ENCODE assay signal across 11 mouse cellular contexts in the genomic region with DNA sequence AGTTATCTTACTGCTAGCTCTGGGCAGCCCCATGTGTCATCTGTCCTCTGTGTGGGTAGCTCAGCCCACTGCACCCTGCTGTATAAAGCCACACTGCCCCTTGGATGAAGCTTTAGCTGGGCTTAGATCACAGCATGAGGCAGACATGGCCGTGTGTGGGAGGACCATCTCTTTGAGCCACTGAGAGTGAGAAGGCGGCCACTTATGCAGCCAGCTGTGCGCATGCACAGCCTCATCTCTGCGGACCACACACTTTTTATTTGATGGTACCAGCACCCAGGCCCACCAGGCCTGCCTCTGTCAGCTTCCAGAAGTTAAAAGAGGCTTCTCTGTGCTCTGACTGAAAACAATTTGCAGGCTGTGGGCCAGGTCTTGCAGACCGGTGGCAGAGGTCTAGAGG.
DNase-seq lines count a peak whose midpoint lies in the region; ATAC-seq and TF ChIP-seq lines count a peak whose summit lies in the region.
"Had no signal": no experiment of that assay in that cellular context is flagged by ENCODE, and none has a peak within 500 bp of the region (broad histone marks: within the 10 kb centered on the region; RNA-seq: fewer than 3 reads in every experiment).

No protein-coding gene starts in this region.

- H3K36me3 ChIP-seq in heart, postnatal 0 days (replicated peaks; ENCODE audit: control insufficient read depth, insufficient read depth, low read length) = no peaks in the 10 kb centered on the region
- no peaks in the 10 kb centered on the region for H3K36me3 ChIP-seq in embryonic facial prominence, embryonic 14.5 days (ENCODE audit: control insufficient read depth, insufficient read depth, low read length)
- no peaks in the 10 kb centered on the region for H3K36me3 ChIP-seq in hindbrain, embryonic 14.5 days (replicated peaks; ENCODE audit: control insufficient read depth, insufficient read depth)
- no peaks in the 10 kb centered on the region for H3K36me3 ChIP-seq in midbrain, embryonic 15.5 days (replicated peaks)
- no peaks in the 10 kb centered on the region for H3K36me3 ChIP-seq in neural tube, embryonic 15.5 days
- H3K36me3 ChIP-seq: limb, embryonic 12.5 days had no signal

- H3K9me3 ChIP-seq in heart, postnatal 0 days (replicated peaks; ENCODE audit: control insufficient read depth, low read length) = no peaks in the 10 kb centered on the region
- no peaks in the 10 kb centered on the region for H3K9me3 ChIP-seq in embryonic facial prominence, embryonic 14.5 days (ENCODE audit: control insufficient read depth, low read length)
- H3K9me3 ChIP-seq in hindbrain, embryonic 14.5 days (ENCODE audit: control insufficient read depth, low read length) = no peaks in the 10 kb centered on the region
- H3K9me3 ChIP-seq in midbrain, embryonic 15.5 days = no peaks in the 10 kb centered on the region
- H3K9me3 ChIP-seq in neural tube, embryonic 15.5 days (replicated peaks) = no peaks in the 10 kb centered on the region
- H3K9me3 ChIP-seq: limb, embryonic 12.5 days had no signal

- H3K27me3 ChIP-seq in heart, postnatal 0 days (ENCODE audit: control insufficient read depth, insufficient read depth, low read length) = no peaks in the 10 kb centered on the region
- no peaks in the 10 kb centered on the region for H3K27me3 ChIP-seq in embryonic facial prominence, embryonic 14.5 days (replicated peaks; ENCODE audit: control insufficient read depth, insufficient read depth, low read length)
- H3K27me3 ChIP-seq in hindbrain, embryonic 14.5 days (ENCODE audit: control insufficient read depth, insufficient read depth, low read length) = no peaks in the 10 kb centered on the region
- no peaks in the 10 kb centered on the region for H3K27me3 ChIP-seq in midbrain, embryonic 15.5 days (replicated peaks)
- no peaks in the 10 kb centered on the region for H3K27me3 ChIP-seq in neural tube, embryonic 15.5 days (replicated peaks)

- H3K4me1 ChIP-seq in heart, postnatal 0 days (ENCODE audit: control insufficient read depth, insufficient read depth) = peaks cover 13% of the 10 kb centered on the region
- peaks cover 9% of the 10 kb centered on the region for H3K4me1 ChIP-seq in embryonic facial prominence, embryonic 14.5 days (ENCODE audit: control insufficient read depth, insufficient read depth, low read length)
- H3K4me1 ChIP-seq in hindbrain, embryonic 14.5 days (replicated peaks; ENCODE audit: control insufficient read depth, insufficient read depth, low read length) = peaks cover 3% of the 10 kb centered on the region; the same call in 1 of the 2 replicates
- H3K4me1 ChIP-seq in midbrain, embryonic 15.5 days = peaks cover 19% of the 10 kb centered on the region
- no peaks in the 10 kb centered on the region for H3K4me1 ChIP-seq in neural tube, embryonic 15.5 days

- H3K27ac ChIP-seq in heart, postnatal 0 days (ENCODE audit: low read depth) = peak overlapping the region; percentile 16; the same call in 1 of the 2 replicates
- no peak overlapping the region for H3K27ac ChIP-seq in embryonic facial prominence, embryonic 14.5 days (replicated peaks; ENCODE audit: low read depth, low read length)
- H3K27ac ChIP-seq in hindbrain, embryonic 14.5 days = no peak overlapping the region
- 0 out of 2 replicates have a peak overlapping the region, but pooled peaks have one; percentile 18 for H3K27ac ChIP-seq in midbrain, embryonic 15.5 days
- no peak overlapping the region for H3K27ac ChIP-seq in neural tube, embryonic 15.5 days (replicated peaks)
- H3K27ac ChIP-seq: limb, embryonic 12.5 days had no signal

- H3K4me2 ChIP-seq in heart, postnatal 0 days (ENCODE audit: low read depth, low read length) = no peak overlapping the region
- peak overlapping the region; percentile 4; the same call in 1 of the 2 replicates for H3K4me2 ChIP-seq in embryonic facial prominence, embryonic 14.5 days (ENCODE audit: low read depth, low read length)
- peak overlapping the region; percentile 16; the same call in 1 of the 2 replicates for H3K4me2 ChIP-seq in hindbrain, embryonic 14.5 days (replicated peaks)
- 0 out of 2 replicates have a peak overlapping the region, but pooled peaks have one; percentile 3 for H3K4me2 ChIP-seq in midbrain, embryonic 15.5 days
- no peak overlapping the region for H3K4me2 ChIP-seq in neural tube, embryonic 15.5 days
- H3K4me2 ChIP-seq: limb, embryonic 12.5 days had no signal

- TF ChIP-seq EP300 in heart, postnatal 0 days (IDR thresholded peaks at IDR 0.05; ENCODE audit: low read depth) = no peak

- no peak for DNase-seq in heart, postnatal 0 days (ENCODE audit: low spot score)
- no peak for DNase-seq in heart, adult 18-20 months
- no peak for DNase-seq in embryonic facial prominence, embryonic 14.5 days (ENCODE audit: low spot score)
- DNase-seq in hindbrain, embryonic 14.5 days (ENCODE audit: low spot score) = no peak
- no peak for DNase-seq in urinary bladder, postnatal 25 days (ENCODE audit: low spot score)
- DNase-seq: layer of hippocampus, adult 9-11 months; lung, postnatal 14 days; thymus, adult 2 months had no signal

- H3K9ac ChIP-seq in heart, postnatal 0 days (replicated peaks; ENCODE audit: low read depth, low read length) = no peak overlapping the region
- H3K9ac ChIP-seq in embryonic facial prominence, embryonic 14.5 days (ENCODE audit: low read depth, low read length) = no peak overlapping the region
- no peak overlapping the region for H3K9ac ChIP-seq in hindbrain, embryonic 14.5 days
- no peak overlapping the region for H3K9ac ChIP-seq in midbrain, embryonic 15.5 days
- no peak overlapping the region for H3K9ac ChIP-seq in neural tube, embryonic 15.5 days (replicated peaks)
- H3K9ac ChIP-seq: limb, embryonic 12.5 days had no signal

- peak; percentile 18; the same call in 1 of the 2 replicates for ATAC-seq in heart, postnatal 0 days (ENCODE audit: insufficient read depth, low read depth)
- no peak for ATAC-seq in embryonic facial prominence, embryonic 14.5 days (ENCODE audit: low read depth)
- no peak; the same call in 1 of the 2 replicates for ATAC-seq in hindbrain, embryonic 14.5 days (ENCODE audit: low FRiP score)
- peak; percentile 45; the same call in 1 of the 2 replicates for ATAC-seq in midbrain, embryonic 15.5 days (replicated peaks)
- no peak for ATAC-seq in neural tube, embryonic 15.5 days (ENCODE audit: low FRiP score)

- TF ChIP-seq CTCF in heart, postnatal 0 days (IDR thresholded peaks at IDR 0.05; ENCODE audit: low read depth) = no peak

- no peak overlapping the region for H3K4me3 ChIP-seq in heart, postnatal 0 days (ENCODE audit: low read depth, low read length)
- no peak overlapping the region for H3K4me3 ChIP-seq in embryonic facial prominence, embryonic 14.5 days (ENCODE audit: low read depth, low read length)
- no peak overlapping the region for H3K4me3 ChIP-seq in hindbrain, embryonic 14.5 days (replicated peaks; ENCODE audit: low read length)
- no peak overlapping the region for H3K4me3 ChIP-seq in midbrain, embryonic 15.5 days
- no peak overlapping the region for H3K4me3 ChIP-seq in neural tube, embryonic 15.5 days (replicated peaks)
- H3K4me3 ChIP-seq: limb, embryonic 12.5 days had no signal

- WGBS in heart, postnatal 0 days = 33% methylated on average over 5 of the region's 5 CpGs
- WGBS in embryonic facial prominence, embryonic 14.5 days = 33% methylated on average over 5 of the region's 5 CpGs
- 20% methylated on average over 5 of the region's 5 CpGs for WGBS in hindbrain, embryonic 14.5 days
- WGBS in midbrain, embryonic 15.5 days = 25% methylated on average over 5 of the region's 5 CpGs
- WGBS in neural tube, embryonic 15.5 days = 39% methylated on average over 5 of the region's 5 CpGs

Comparison
In these comparisons a context has a peak if more than half of its experiments do, and no peak if none do; other contexts are left out.
1. ATAC-seq: peak in heart, postnatal 0 days (single experiment) and midbrain, embryonic 15.5 days (single experiment); none in embryonic facial prominence, embryonic 14.5 days (single experiment), hindbrain, embryonic 14.5 days (single experiment) and neural tube, embryonic 15.5 days (single experiment).
2. H3K27ac ChIP-seq: peak in heart, postnatal 0 days (single experiment) and midbrain, embryonic 15.5 days (single experiment); none in embryonic facial prominence, embryonic 14.5 days (single experiment), hindbrain, embryonic 14.5 days (single experiment) and neural tube, embryonic 15.5 days (single experiment).
3. H3K4me2 ChIP-seq: peak in embryonic facial prominence, embryonic 14.5 days (single experiment), hindbrain, embryonic 14.5 days (single experiment) and midbrain, embryonic 15.5 days (single experiment); none in heart, postnatal 0 days (single experiment) and neural tube, embryonic 15.5 days (single experiment).